Mouse (Mus musculus) G1E (cell line): ENCODE results near the gene Lmcd1.

Experiments used
- CTCF ChIP-seq: IDR thresholded peaks from 2 replicates; pipeline ENCODE4 v1.5.1; 2012; ENCODE audit warnings: low read depth, low read length, inconsistent platforms, mixed read lengths
- GATA1 ChIP-seq: IDR thresholded peaks from 2 replicates; pipeline ENCODE4 v1.6.1; 2012; ENCODE audit warnings: borderline replicate concordance, low read length, inconsistent platforms, mixed read lengths
- GATA2 ChIP-seq: IDR thresholded peaks from 2 replicates; pipeline ENCODE4 v1.6.1; 2012; ENCODE audit warnings: low read depth, low read length, inconsistent platforms, borderline replicate concordance
- POLR2AphosphoS5 ChIP-seq: IDR thresholded peaks from 2 replicates; pipeline ENCODE4 v1.6.1; 2012; ENCODE audit warnings: low read depth, low read length, inconsistent platforms; ENCODE audit not compliant: insufficient replicate concordance
- TAL1 ChIP-seq: conservative IDR thresholded peaks from 2 replicates; pipeline ENCODE4 v1.6.1; 2012; ENCODE audit warnings: low read depth, low read length, inconsistent platforms, mixed read lengths

DNA sequence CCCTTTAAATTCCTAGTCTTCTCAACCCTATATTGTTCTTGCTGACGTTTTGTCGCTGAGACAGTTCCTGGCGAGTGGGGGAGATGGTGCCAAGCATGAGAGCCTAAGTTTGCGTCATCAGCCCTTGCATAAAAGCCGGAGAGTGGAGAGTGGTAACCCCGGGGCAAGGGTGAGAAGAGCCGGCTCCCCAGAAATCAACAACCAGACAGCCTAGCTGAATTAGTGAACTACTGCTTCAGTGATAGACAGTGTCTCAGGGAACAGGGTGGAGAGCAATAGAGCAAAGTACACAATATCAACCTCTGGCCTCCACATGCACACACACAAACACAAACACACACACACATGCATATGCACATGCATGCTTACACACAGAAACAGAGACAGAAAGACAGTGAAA, 26.6 kb downstream of the Lmcd1 start:
- TF ChIP-seq TAL1 (no peak), CTCF (no peak), GATA1 (no peak), POLR2AphosphoS5 (no peak), GATA2 (no peak)
